Mouse (Mus musculus) hindbrain, embryonic 11.5 days (tissue): ENCODE results near the gene Enthd1. TPM values are rescaled to one million over a fixed set of nuclear protein-coding genes. Genes with fewer than 3 reads are reported as not detected.

Experiments used
- ATAC-seq: fragments of 200-750 bp; cut with Nextera tagmentation; 2 replicates; pipeline ENCODE4 v1.8.0; 2017; ENCODE audit warnings: mild to moderate bottlenecking, moderate TSS enrichment, moderate library complexity; ENCODE audit not compliant: low FRiP score
- DNase-seq: peaks from one replicate; pipeline ENCODE4 v3.0.0-alpha.2; 2015; ENCODE audit warnings: low spot score
- H3K27ac ChIP-seq: fragments of 300-500 bp; sonication (generic); 2 replicates; pipeline ENCODE4 v1.5.1; 2014; ENCODE audit warnings: mild to moderate bottlenecking, low read depth, low read length
- H3K27me3 ChIP-seq: fragments of 300-500 bp; sonication (generic); 2 replicates; pipeline ENCODE4 v1.6.1; 2014; ENCODE audit warnings: mild to moderate bottlenecking, low read length, moderate library complexity, mixed read lengths; ENCODE audit not compliant: control insufficient read depth, insufficient read depth
- H3K36me3 ChIP-seq: fragments of 300-500 bp; sonication (generic); 2 replicates; pipeline ENCODE4 v1.6.1; 2014; ENCODE audit warnings: mild to moderate bottlenecking, low read length, moderate library complexity, mixed read lengths; ENCODE audit not compliant: control insufficient read depth, insufficient read depth
- H3K4me1 ChIP-seq: fragments of 300-500 bp; sonication (generic); replicated peaks from 2 replicates; pipeline ENCODE4 v1.6.1; 2014; ENCODE audit warnings: low read length, mixed read lengths; ENCODE audit not compliant: control insufficient read depth, insufficient read depth
- H3K4me2 ChIP-seq: fragments of 300-500 bp; sonication (generic); replicated peaks from 2 replicates; pipeline ENCODE4 v1.6.1; 2014; ENCODE audit warnings: mild to moderate bottlenecking, low read depth, low read length
- H3K4me3 ChIP-seq: fragments of 300-500 bp; sonication (generic); 2 replicates; pipeline ENCODE4 v1.5.1; 2014; ENCODE audit warnings: low read depth, low read length
- H3K9ac ChIP-seq: fragments of 300-500 bp; sonication (generic); 2 replicates; pipeline ENCODE4 v1.6.1; 2014; ENCODE audit warnings: low read depth, low read length
- H3K9me3 ChIP-seq: fragments of 300-500 bp; sonication (generic); 2 replicates; pipeline ENCODE4 v1.6.1; 2016; ENCODE audit warnings: low read length; ENCODE audit not compliant: control insufficient read depth
- WGBS: fragments of 180-500 bp; shearing (Covaris S2); extraction: QIAGEN DNeasy Blood & Tissue Kit; methylation state at CpG from one replicate; pipeline ENCODE4 v1.1.7; 2014; 5-methylcytosine and 5-hydroxymethylcytosine counted together
- polyA plus RNA-seq: library from polyadenylated mRNA; unstranded; fragments of >200 nt; fragmentation: Nextera tagmentation; extraction: Ambion mirVana; gene quantifications from 2 replicates; pipeline ENCODE4 v1.2.1, GENCODE M21; 2014

Gene Enthd1
- polyA plus RNA-seq, 1 experiment from 2014 or later = not detected

DNA sequence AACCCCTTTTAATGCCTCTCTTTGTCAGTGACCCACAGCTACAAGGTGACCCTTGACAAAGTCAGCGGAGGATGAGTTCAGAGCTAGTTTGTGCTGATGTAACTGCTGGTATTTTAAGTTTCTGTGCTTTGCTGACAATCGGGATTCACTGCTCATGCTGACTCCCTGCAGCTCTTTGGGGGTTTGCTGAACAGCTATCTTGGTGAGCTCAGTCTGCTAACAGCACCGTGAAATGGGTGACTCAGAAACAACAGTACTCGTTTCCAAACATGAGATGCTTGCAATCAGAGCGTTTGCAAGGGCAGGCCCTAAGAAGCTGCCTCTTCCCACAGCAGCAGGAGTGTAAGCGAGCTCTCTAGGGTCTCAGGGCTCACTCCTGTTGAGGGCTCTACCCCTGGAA, 31.7 kb downstream of the Enthd1 start:
- DNase-seq (no peak), ATAC-seq (no peak)
- Histone ChIP-seq H3K9ac (no peak overlapping the region), H3K27me3 (no peaks in the 10 kb centered on the region), H3K36me3 (no peaks in the 10 kb centered on the region), H3K9me3 (no peaks in the 10 kb centered on the region), H3K4me3 (no peak overlapping the region), H3K4me2 (no peak overlapping the region), H3K27ac (no peak overlapping the region), H3K4me1 (no peaks in the 10 kb centered on the region)
- 67% methylated on average over 6 of the region's 6 CpGs for WGBS

DNA sequence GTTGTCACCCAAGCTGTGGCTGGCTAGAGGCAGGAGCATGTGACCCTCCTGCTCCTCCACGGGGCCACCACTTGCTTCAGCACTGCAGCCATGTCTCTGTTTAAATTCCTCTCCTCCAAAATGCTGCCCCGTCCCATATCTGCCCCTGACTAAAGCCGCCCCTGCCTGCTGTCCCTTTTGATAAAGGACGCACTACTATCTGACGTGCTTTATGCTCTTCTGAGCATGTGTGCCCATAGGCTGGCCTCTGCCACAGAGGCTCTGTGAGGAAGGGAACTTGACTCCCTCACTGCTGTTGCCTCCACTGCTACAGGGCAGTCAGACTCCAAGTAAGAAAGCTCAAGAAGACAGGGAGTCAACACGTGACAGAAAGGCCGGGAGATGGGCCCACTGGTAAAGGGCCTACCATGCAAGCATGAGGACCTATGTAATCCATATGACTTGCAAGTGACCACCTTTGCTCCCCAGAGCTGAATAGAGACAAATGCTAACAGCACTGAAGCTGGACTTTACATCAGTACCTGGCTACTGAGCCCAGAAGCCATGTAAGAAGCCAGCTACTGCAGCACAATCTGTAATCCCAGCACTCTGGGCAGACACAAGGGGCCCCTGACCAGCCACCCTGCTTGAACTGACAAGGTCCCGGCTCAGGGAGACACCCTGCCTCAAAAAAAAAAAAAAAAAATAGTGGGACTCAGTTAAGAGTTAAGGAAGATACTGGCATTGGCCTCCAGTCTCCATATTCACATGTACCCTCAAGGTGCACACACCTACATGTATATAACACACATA, 32.5 kb downstream of the Enthd1 start:
- H3K9ac ChIP-seq = no peak overlapping the region
- DNase-seq (no peak), ATAC-seq (no peak)
- no peak overlapping the region for H3K4me2 ChIP-seq
- H3K4me3 ChIP-seq = no peak overlapping the region
- 84% methylated on average over 8 of the region's 8 CpGs for WGBS
- H3K27me3 ChIP-seq = no peaks in the 10 kb centered on the region
- H3K9me3 ChIP-seq = no peaks in the 10 kb centered on the region
- H3K4me1 ChIP-seq = no peaks in the 10 kb centered on the region
- H3K36me3 ChIP-seq = no peaks in the 10 kb centered on the region
- H3K27ac ChIP-seq = no peak overlapping the region

DNA sequence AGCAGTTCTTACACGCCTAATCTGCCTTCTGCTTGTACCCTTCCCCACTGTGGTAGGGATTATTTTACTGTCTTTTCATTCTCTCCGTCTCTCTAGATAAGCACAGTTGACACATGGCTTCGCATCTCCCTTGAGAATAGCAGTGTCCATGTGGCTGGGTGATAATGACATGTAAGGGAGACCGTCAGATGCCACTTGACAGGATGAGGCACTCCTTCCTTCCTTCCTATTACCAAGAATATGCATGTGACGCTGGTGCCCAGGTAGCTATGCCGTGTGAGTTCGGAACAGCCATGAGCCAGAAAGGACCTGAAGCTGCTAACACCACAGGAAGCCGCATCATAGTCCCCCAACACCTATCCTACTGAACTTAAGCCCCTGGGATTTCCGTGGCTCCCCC, 33.9 kb downstream of the Enthd1 start:
- WGBS = 86% methylated on average over 9 of the region's 9 CpGs
- H3K9me3 ChIP-seq = no peaks in the 10 kb centered on the region
- no peaks in the 10 kb centered on the region for H3K4me1 ChIP-seq
- ATAC-seq = no peak
- no peak overlapping the region for H3K27ac ChIP-seq
- no peaks in the 10 kb centered on the region for H3K36me3 ChIP-seq
- DNase-seq = no peak
- H3K9ac ChIP-seq = no peak overlapping the region
- no peaks in the 10 kb centered on the region for H3K27me3 ChIP-seq
- no peak overlapping the region for H3K4me2 ChIP-seq
- no peak overlapping the region for H3K4me3 ChIP-seq

DNA sequence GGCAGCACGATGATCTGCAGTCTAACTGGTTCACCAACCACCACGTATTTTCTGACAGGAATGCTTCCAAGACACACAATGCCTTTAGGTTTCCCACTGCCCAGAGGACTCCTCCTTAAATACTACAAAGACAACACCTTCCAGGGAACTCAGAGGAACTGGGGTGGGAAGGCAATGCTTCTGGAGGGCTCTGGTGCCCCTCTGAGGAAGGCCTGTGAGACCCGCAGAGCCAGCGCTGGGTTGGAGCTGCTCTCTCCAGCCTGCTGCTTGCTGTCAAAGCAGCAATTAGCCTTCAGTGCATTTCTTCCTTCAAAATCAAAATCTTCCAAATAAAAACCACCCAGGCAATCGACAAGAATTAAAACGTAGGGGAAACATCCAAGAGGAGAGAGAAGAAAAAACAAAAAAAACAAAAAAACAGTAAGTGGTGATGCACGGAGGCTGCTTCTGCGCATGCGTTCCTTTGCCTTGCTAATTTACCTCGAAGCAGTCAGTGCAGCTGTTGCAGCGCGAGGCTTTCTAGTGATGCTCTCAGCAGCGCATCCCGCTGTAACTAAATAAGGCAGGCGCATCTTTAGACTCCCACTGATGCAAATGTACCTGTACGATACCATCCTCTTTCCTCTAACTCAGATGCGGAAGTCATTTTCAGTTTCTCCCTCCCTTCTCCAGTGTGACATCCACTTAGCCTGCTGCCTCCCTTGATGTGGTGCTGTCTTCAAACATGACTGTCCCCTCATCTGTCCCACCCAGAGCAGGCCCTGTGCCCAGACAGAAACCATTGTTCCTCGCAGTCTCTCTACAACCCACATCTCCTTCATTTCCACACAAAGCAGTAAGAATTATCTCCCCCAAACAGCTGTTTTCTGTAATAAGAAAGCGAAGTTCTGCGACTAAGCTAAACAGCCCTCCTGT, 34.7 kb downstream of the Enthd1 start:
- Histone ChIP-seq H3K4me2 (no peak overlapping the region; the same call in 1 of the 2 replicates), H3K4me1 (no peaks in the 10 kb centered on the region), H3K9ac (peak overlapping the region; percentile 34; the same call in 1 of the 2 replicates), H3K27ac (no peak overlapping the region), H3K4me3 (no peak overlapping the region), H3K9me3 (no peaks in the 10 kb centered on the region), H3K27me3 (no peaks in the 10 kb centered on the region), H3K36me3 (no peaks in the 10 kb centered on the region)
- ATAC-seq (no peak), DNase-seq (peak; percentile 61)
- WGBS = 42% methylated on average over 20 of the region's 20 CpGs

DNA sequence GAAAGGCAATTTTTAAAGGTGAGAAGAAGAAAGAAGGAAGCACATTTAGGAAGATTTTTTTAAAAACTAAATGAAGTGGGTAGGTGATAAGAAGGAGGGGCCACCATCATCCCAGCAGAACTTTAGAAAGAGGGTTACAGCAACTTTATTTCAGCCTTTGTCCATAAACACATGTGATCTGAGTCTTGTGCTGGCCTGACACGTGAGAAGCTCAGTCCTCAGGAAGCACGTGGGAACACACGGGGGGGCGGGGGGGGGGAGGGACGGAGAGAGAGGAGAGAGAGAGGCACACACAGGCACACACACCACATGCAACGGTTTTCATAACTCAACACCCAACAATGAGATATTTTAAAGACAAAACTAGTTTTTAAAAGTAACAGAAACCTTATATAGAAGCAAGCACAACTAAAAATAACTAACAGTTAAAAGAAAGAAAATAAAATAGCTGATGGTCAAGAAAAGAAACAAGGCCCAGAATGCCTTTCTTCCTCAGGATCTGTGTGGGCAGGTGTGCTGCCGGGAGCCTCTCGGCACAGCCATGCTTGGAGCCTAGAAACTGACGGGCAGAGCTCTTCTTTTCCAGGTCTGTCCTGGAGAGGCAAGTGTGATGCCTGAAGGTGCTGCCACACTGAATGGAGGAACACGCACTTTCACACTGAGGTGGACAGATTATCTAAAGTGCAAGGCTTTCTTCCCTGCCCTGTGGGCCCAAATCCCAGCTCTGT, 43.1 kb downstream of the Enthd1 start:
- 58% methylated on average over 10 of the region's 10 CpGs for WGBS
- no peak overlapping the region for H3K27ac ChIP-seq
- no peak overlapping the region for H3K4me3 ChIP-seq
- H3K4me2 ChIP-seq = no peak overlapping the region
- no peaks in the 10 kb centered on the region for H3K27me3 ChIP-seq
- H3K4me1 ChIP-seq = no peaks in the 10 kb centered on the region; the same call in 1 of the 2 replicates
- DNase-seq (no peak), ATAC-seq (no peak)
- no peaks in the 10 kb centered on the region for H3K9me3 ChIP-seq
- no peaks in the 10 kb centered on the region for H3K36me3 ChIP-seq
- no peak overlapping the region for H3K9ac ChIP-seq

DNA sequence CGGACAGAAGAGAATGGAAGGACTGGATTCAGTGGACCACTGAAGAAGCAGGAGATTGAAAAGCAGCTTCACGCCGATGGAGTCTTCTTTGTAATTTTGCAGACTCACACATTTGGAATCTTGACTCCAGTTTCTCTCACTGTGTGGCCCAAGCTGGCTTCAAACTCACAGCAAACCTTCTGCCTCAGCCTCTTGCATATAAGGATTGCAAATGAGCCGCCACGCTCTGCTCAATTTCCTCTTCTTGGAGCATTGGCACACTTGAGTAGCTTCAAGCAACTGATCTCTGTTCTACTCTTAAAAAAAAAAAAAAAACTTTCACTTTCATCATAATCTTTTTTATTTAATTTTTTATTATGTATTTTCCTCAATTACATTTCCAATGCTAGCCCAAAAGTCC, 45.0 kb downstream of the Enthd1 start:
- Histone ChIP-seq H3K4me1 (no peaks in the 10 kb centered on the region; the same call in 1 of the 2 replicates), H3K4me2 (no peak overlapping the region), H3K4me3 (no peak overlapping the region), H3K36me3 (no peaks in the 10 kb centered on the region), H3K27me3 (no peaks in the 10 kb centered on the region), H3K9me3 (no peaks in the 10 kb centered on the region), H3K27ac (no peak overlapping the region), H3K9ac (no peak overlapping the region)
- no peak for DNase-seq
- 91% methylated on average over 5 of the region's 5 CpGs for WGBS
- no peak for ATAC-seq

DNA sequence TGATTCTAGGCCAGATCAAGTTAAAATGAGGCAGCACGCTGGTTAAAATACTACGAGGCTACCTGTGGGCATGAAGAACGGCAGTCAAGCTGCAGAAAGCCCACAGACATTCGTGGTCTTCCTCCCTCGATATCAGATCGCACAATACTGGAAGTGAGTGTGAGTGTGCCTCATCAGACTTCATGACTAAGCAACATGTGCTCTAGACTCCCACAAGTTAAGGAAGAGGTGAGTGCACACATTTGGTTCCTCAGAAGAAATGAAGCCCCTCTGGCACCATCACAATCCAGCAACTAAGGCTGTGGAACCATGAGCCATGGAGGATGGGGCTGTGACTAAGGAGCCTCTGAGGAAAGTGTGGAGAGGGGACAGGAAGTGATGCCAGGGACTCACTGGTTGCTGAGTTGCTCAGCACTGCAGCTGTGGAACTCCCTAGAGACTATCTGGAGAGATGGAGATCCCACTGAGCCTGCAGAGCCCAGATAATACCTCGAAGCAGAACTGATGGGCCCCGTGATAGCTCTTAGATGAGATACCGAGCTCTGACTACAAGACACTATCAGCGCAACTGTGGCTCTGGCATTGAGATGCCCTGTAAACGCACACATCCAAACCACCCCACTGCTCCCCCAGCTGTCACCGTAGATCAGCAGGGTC, 46.3 kb downstream of the Enthd1 start:
- no peaks in the 10 kb centered on the region for H3K9me3 ChIP-seq
- ATAC-seq (no peak), DNase-seq (no peak)
- no peaks in the 10 kb centered on the region for H3K27me3 ChIP-seq
- H3K4me1 ChIP-seq = no peaks in the 10 kb centered on the region; the same call in 1 of the 2 replicates
- 87% methylated on average over 12 of the region's 12 CpGs for WGBS
- H3K4me2 ChIP-seq = no peak overlapping the region
- no peaks in the 10 kb centered on the region for H3K36me3 ChIP-seq
- H3K9ac ChIP-seq = no peak overlapping the region
- H3K4me3 ChIP-seq = no peak overlapping the region
- H3K27ac ChIP-seq = no peak overlapping the region

DNA sequence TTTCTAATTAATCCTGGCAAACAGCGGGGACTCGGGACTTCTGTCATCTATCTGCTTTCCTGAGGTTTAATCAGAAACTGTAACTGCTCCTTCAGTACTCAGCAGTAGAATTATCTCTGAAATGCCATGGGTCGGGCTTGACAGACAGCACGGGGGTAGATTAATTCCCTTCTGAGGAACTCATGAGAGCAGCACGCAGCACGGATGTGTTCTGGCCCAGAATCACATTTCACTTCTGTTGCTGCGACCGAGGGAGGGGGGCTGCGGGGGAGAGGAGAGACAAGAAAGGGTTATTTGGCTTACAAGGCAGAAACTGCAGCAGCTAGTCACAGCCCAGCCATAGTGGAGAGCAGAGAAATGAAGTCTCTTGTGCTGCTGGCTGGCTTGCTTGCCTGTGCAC, 47.0 kb downstream of the Enthd1 start:
- DNase-seq = no peak
- Histone ChIP-seq H3K4me2 (no peak overlapping the region), H3K4me1 (no peaks in the 10 kb centered on the region; the same call in 1 of the 2 replicates), H3K27me3 (no peaks in the 10 kb centered on the region), H3K27ac (no peak overlapping the region), H3K4me3 (no peak overlapping the region), H3K9ac (no peak overlapping the region), H3K9me3 (no peaks in the 10 kb centered on the region), H3K36me3 (no peaks in the 10 kb centered on the region)
- WGBS = 52% methylated on average over 9 of the region's 9 CpGs
- no peak for ATAC-seq
